Mouse (Mus musculus): ENCODE measurements around the gene Sh2d2a. TPM values are rescaled to one million over a fixed set of nuclear protein-coding genes. Genes with fewer than 3 reads are reported as not detected.

Gene Sh2d2a
- polyA plus RNA-seq, 1 experiment from 2014 or later, result 0.12 TPM

GRCm38 (mm10) chr3:87828435-87828834, 18.1 kb upstream of the Sh2d2a start:
- 40% methylated on average over 4 of the region's 4 CpGs for WGBS
- no peaks in the 10 kb centered on the region for H3K36me3 ChIP-seq
- H3K4me2 ChIP-seq (replicated peaks), result no peak overlapping the region
- peaks cover 3% of the 10 kb centered on the region; the same call in 1 of the 2 replicates for H3K27me3 ChIP-seq
- no peaks in the 10 kb centered on the region for H3K9me3 ChIP-seq (replicated peaks)
- ATAC-seq (ENCODE audit: insufficient number of reproducible peaks, low FRiP score, low TSS enrichment, low read depth), result no peak
- H3K27ac ChIP-seq (replicated peaks), result no peak overlapping the region
- no peaks in the 10 kb centered on the region for H3K4me1 ChIP-seq
- H3K9ac ChIP-seq, result no peak overlapping the region
- no peak overlapping the region for H3K4me3 ChIP-seq (replicated peaks)

DNA sequence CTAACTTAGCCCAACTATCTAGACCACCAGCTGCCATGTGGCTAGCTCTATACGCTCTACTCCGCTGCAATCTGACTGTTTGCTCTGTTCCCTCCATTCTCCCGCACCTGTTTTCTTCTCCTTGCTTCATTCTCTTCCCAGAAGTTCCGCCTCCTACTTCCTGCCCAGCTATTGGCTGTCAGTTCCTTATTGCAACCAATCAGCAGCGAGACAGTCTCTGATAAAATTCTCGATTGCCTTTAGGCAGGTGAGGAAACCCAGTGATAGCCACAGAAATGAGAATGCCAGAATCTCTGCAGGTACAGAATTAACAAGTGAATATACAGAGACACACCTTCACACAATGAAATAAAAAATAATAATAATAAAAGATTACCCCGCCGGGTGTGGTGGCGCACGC, 17.5 kb upstream of the Sh2d2a start:
- WGBS, result 52% methylated on average over 10 of the region's 10 CpGs
- Histone ChIP-seq H3K4me1 (no peaks in the 10 kb centered on the region), H3K9me3 (replicated peaks) (no peaks in the 10 kb centered on the region), H3K27ac (replicated peaks) (no peak overlapping the region), H3K27me3 (peaks cover 3% of the 10 kb centered on the region; the same call in 1 of the 2 replicates), H3K4me2 (replicated peaks) (no peak overlapping the region), H3K9ac (no peak overlapping the region), H3K36me3 (no peaks in the 10 kb centered on the region), H3K4me3 (replicated peaks) (no peak overlapping the region)
- no peak for ATAC-seq (ENCODE audit: insufficient number of reproducible peaks, low FRiP score, low TSS enrichment, low read depth)

DNA sequence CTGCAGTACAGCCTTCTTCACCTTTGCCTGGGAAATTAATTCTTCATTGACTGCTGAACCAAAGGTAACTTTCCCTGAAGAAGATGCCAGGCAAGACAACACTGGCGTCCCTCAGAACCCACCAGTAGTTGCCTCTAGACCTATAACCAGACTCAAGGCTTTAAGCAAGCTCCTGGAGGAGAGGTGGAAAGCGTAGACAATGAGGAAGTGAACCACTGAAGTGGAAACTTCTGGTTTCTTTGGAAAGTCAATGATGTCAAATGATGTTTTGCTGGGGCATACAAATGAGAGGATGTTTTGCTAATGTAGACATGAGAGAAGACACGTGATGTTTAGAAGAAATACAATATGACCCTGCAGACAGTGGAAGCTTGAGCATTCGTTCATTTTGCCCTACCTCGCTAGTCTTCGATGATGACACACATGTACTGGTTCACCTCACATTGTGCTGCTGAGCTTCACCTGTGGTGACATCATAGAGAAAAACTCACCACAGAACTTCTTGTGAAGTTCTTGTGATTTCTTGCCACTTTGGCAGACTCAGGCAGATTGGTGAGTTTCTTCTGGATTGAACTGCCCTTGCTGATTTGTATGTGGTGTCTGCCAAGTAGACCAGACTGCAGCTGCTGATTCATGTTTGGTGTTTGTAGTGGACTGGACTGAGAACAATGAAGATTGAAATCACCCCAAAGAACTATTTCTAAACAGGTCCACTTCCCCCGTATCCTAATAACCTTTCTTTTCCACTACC, 14.3 kb upstream of the Sh2d2a start:
- Histone ChIP-seq H3K27ac (replicated peaks) (no peak overlapping the region), H3K4me2 (replicated peaks) (no peak overlapping the region), H3K9ac (no peak overlapping the region), H3K9me3 (replicated peaks) (no peaks in the 10 kb centered on the region), H3K36me3 (no peaks in the 10 kb centered on the region), H3K27me3 (peaks cover 3% of the 10 kb centered on the region; the same call in 1 of the 2 replicates), H3K4me1 (no peaks in the 10 kb centered on the region), H3K4me3 (replicated peaks) (no peak overlapping the region)
- ATAC-seq (ENCODE audit: insufficient number of reproducible peaks, low FRiP score, low TSS enrichment, low read depth), result no peak
- 80% methylated on average over 7 of the region's 7 CpGs for WGBS

DNA sequence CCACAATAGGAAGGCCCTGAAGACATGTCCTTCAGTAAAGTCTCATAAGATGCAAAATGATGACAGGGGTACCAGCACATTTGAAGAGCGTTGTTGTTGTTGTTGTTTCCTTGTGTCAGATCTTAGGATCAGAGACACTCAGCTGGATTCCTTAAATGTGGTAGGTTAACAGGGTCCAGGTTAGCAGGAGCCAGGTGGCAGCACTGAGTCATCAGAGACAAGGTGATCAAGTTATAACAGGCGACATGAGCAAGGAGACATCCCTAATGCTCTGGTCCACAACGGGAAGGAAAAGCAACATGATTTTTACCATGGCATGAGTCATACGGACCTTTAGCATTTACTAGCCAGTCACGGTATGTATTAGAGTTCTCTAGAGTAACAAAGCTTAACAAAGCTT, 13.1 kb upstream of the Sh2d2a start:
- Histone ChIP-seq H3K9ac (no peak overlapping the region), H3K4me1 (no peaks in the 10 kb centered on the region), H3K4me3 (replicated peaks) (no peak overlapping the region), H3K9me3 (replicated peaks) (no peaks in the 10 kb centered on the region), H3K27ac (replicated peaks) (no peak overlapping the region), H3K4me2 (replicated peaks) (no peak overlapping the region), H3K27me3 (peaks cover 3% of the 10 kb centered on the region; the same call in 1 of the 2 replicates), H3K36me3 (no peaks in the 10 kb centered on the region)
- ATAC-seq (ENCODE audit: insufficient number of reproducible peaks, low FRiP score, low TSS enrichment, low read depth), result no peak
- WGBS, result 56% methylated on average over 5 of the region's 5 CpGs

GRCm38 (mm10) chr3:87838622-87839021, 7.9 kb upstream of the Sh2d2a start:
- Histone ChIP-seq H3K36me3 (no peaks in the 10 kb centered on the region), H3K9me3 (replicated peaks) (no peaks in the 10 kb centered on the region), H3K27ac (replicated peaks) (no peak overlapping the region), H3K4me3 (replicated peaks) (no peak overlapping the region), H3K4me2 (replicated peaks) (no peak overlapping the region), H3K27me3 (0 out of 2 replicates have a peak, but pooled peaks cover 2% of the 10 kb centered on the region), H3K4me1 (no peaks in the 10 kb centered on the region), H3K9ac (no peak overlapping the region)
- 2% methylated on average over 4 of the region's 4 CpGs for WGBS
- ATAC-seq (ENCODE audit: insufficient number of reproducible peaks, low FRiP score, low TSS enrichment, low read depth), result no peak

DNA sequence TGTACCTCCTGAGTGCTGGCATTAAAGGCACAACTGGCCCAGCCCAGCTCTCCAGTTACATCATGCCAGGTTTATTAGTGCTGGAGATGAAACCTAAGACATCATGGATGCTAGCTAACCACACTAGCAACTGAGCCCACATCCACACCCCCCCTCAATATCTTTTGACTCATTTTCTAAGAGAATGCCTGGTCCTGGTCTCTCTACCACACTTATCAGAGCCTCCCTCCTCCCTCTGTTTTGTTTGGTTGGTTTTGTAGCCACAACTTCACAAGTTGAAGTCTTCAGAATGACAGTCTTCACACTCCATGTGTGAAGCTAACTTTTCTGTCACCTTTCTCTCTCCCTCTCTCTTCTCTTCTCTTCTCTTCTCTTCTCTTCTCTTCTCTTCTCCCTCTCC, 5.7 kb upstream of the Sh2d2a start:
- Histone ChIP-seq H3K4me2 (replicated peaks) (no peak overlapping the region), H3K9ac (no peak overlapping the region), H3K27ac (replicated peaks) (no peak overlapping the region), H3K27me3 (0 out of 2 replicates have a peak, but pooled peaks cover 2% of the 10 kb centered on the region), H3K4me3 (replicated peaks) (no peak overlapping the region), H3K36me3 (no peaks in the 10 kb centered on the region), H3K9me3 (replicated peaks) (no peaks in the 10 kb centered on the region), H3K4me1 (no peaks in the 10 kb centered on the region)
- ATAC-seq (ENCODE audit: insufficient number of reproducible peaks, low FRiP score, low TSS enrichment, low read depth), result no peak

- no peak overlapping the region for H3K4me2 ChIP-seq (replicated peaks)
- no peak overlapping the region for H3K9ac ChIP-seq
- no peaks in the 10 kb centered on the region for H3K36me3 ChIP-seq
- no peaks in the 10 kb centered on the region for H3K4me1 ChIP-seq
- H3K27me3 ChIP-seq, result no peaks in the 10 kb centered on the region
- H3K27ac ChIP-seq (replicated peaks), result no peak overlapping the region
- H3K9me3 ChIP-seq (replicated peaks), result no peaks in the 10 kb centered on the region
- ATAC-seq (ENCODE audit: insufficient number of reproducible peaks, low FRiP score, low TSS enrichment, low read depth), result no peak
- WGBS, result 66% methylated on average over 4 of the region's 4 CpGs
- H3K4me3 ChIP-seq (replicated peaks), result no peak overlapping the region
Measured at GRCm38 (mm10) chr3:87844981-87845380, 1.6 kb upstream of the Sh2d2a start.

DNA sequence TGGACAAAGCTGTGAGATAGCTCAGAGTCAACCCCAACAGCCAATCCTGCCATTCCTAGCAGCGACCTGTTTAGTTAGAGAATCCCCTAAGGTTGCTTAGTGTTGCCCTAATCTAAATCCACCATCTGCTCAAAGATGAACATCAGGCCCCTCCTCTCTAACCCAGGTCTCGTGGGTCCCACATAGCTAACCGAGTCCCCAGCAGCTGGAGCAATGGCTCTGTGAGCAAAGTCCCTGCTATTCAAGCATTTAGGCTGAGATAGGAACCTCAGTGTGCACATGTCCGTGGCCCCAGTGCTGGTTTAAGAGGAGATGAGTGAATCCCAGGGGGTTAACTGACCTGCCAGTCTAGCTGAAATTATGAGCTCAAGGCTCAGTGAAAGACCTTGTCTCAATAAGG, 369 bp upstream of the Sh2d2a start:
- no peaks in the 10 kb centered on the region for H3K27me3 ChIP-seq
- H3K4me2 ChIP-seq (replicated peaks), result no peak overlapping the region
- no peaks in the 10 kb centered on the region for H3K36me3 ChIP-seq
- no peak overlapping the region for H3K4me3 ChIP-seq (replicated peaks)
- no peak overlapping the region for H3K9ac ChIP-seq
- no peaks in the 10 kb centered on the region for H3K4me1 ChIP-seq
- ATAC-seq (ENCODE audit: insufficient number of reproducible peaks, low FRiP score, low TSS enrichment, low read depth), result no peak
- no peak overlapping the region for H3K27ac ChIP-seq (replicated peaks)
- WGBS, result 64% methylated on average over 4 of the region's 4 CpGs
- H3K9me3 ChIP-seq (replicated peaks), result no peaks in the 10 kb centered on the region

- no peak overlapping the region for H3K9ac ChIP-seq
- no peak for ATAC-seq (ENCODE audit: insufficient number of reproducible peaks, low FRiP score, low TSS enrichment, low read depth)
- no peaks in the 10 kb centered on the region for H3K27me3 ChIP-seq
- WGBS, result 71% methylated on average over 5 of the region's 5 CpGs
- H3K4me3 ChIP-seq (replicated peaks), result no peak overlapping the region
- no peak overlapping the region for H3K4me2 ChIP-seq (replicated peaks)
- H3K27ac ChIP-seq (replicated peaks), result no peak overlapping the region
- H3K9me3 ChIP-seq (replicated peaks), result no peaks in the 10 kb centered on the region
- no peaks in the 10 kb centered on the region for H3K4me1 ChIP-seq
- H3K36me3 ChIP-seq, result no peaks in the 10 kb centered on the region
Measured at GRCm38 (mm10) chr3:87847680-87848079, 1.1 kb downstream of the Sh2d2a start.

DNA sequence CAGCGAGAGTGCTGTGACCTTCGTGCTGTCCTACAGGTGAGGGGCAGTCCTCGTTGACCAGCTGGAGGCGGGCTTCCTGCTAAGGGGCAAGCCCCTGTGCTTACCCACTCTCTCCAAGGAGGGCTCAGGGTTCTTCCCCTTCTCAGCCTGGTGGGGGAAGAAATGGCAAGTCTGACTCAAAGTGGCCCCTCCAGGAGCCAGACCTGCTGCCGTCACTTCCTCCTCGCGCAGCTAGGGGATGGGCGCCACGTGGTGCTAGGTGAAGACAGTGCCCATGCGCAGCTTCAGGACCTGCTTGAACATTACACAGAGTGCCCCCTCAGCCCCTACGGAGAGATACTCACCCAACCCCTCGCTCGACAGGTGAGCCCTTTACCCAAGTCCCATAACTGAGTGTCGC, 2.6 kb downstream of the Sh2d2a start:
- no peaks in the 10 kb centered on the region for H3K27me3 ChIP-seq
- H3K9me3 ChIP-seq (replicated peaks), result no peaks in the 10 kb centered on the region
- no peak overlapping the region for H3K27ac ChIP-seq (replicated peaks)
- 81% methylated on average over 14 of the region's 14 CpGs for WGBS
- H3K9ac ChIP-seq, result no peak overlapping the region
- ATAC-seq (ENCODE audit: insufficient number of reproducible peaks, low FRiP score, low TSS enrichment, low read depth), result no peak
- no peak overlapping the region for H3K4me2 ChIP-seq (replicated peaks)
- H3K4me3 ChIP-seq (replicated peaks), result no peak overlapping the region
- 0 out of 2 replicates have a peak, but pooled peaks cover 3% of the 10 kb centered on the region for H3K4me1 ChIP-seq
- no peaks in the 10 kb centered on the region for H3K36me3 ChIP-seq

DNA sequence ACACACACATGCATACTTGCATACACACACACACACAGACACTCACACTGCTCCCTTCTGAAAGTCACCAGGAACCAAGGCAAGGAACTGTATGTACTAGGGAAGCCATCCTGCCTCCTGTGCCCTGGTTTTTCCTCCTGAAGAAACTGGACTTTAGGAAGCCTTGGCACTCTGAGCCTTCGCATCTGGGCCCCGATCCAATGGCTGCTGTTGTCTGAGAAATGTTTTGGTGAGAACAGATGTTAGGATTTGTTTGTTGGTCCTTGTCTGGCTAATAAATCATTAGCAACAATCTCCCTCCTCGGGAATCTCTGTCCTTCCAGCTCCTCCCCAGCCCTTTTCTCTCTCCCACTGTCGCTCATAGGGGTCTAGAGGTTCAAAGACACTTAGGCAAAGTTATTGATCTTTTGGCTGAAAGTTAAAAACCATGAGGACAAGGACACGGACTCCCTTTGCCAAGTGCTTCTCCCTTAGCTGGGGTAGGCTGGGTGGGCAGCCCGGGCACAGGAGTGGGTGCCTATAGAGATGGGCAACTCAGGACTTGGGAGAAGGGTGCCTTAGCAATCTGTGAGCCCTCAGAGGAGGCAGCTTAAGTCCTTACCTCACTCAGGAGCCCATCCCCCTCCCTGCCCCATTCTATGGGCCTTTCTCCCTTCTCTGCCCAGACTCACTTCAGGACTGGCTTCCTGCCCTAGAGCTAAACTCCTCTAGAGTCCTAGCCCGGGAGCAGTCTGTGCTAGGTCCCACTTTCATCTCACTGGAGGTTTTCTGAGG, 8.4 kb downstream of the Sh2d2a start:
- H3K36me3 ChIP-seq, result peaks cover 38% of the 10 kb centered on the region
- no peaks in the 10 kb centered on the region for H3K9me3 ChIP-seq (replicated peaks)
- ATAC-seq (ENCODE audit: insufficient number of reproducible peaks, low FRiP score, low TSS enrichment, low read depth), result no peak
- no peak overlapping the region for H3K27ac ChIP-seq (replicated peaks)
- no peak overlapping the region for H3K4me2 ChIP-seq (replicated peaks)
- 0 out of 2 replicates have a peak, but pooled peaks cover 8% of the 10 kb centered on the region for H3K4me1 ChIP-seq
- no peak overlapping the region for H3K4me3 ChIP-seq (replicated peaks)
- no peak overlapping the region for H3K9ac ChIP-seq
- WGBS, result 56% methylated on average over 7 of the region's 7 CpGs
- H3K27me3 ChIP-seq, result no peaks in the 10 kb centered on the region
